Mouse (Mus musculus) monocyte, adult 2 months (primary cell): ENCODE data around the gene Arap1.
A peak's percentile ranks its signal among the peaks of the same experiment; 100 is the strongest.

Experiments
- DNase-seq, 2 experiments: peaks; one replicate each; pipeline ENCODE4 v3.0.0; 2022; ENCODE audit warnings: low spot score in 2 of 2, low read depth in 1 of 2

Gene Arap1

DNA sequence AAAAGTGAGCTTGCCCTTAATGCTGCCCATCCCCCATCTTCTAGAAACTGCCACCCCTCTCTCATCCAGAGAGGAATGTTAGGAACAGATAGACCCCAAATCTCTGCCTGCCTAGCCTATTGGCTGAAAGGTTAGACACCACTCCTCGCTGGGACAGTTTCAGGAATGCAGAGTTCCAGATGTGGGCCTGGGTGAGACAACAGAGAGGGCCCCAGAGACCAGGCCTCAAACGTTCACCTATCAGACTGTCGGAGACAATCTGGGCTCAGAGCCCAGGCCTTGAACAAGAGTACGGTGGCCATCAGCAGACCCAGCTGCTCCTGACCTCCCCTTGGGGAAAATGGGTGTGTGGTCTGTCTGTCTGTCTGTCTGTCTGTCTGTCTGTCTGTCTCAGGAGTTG is 45.1 kb downstream of the Arap1 start:
- DNase-seq, result no peak

GRCm38 (mm10) chr7:101393694-101394504 is 46.0 kb downstream of the Arap1 start:
- DNase-seq, result no peak

GRCm38 (mm10) chr7:101394569-101394968 is 46.7 kb downstream of the Arap1 start:
- DNase-seq, result no peak

GRCm38 (mm10) chr7:101395471-101395870 is 47.6 kb downstream of the Arap1 start:
- no peak for DNase-seq

- no peak for DNase-seq
Measured at GRCm38 (mm10) chr7:101397175-101397574, 49.3 kb downstream of the Arap1 start.

DNA sequence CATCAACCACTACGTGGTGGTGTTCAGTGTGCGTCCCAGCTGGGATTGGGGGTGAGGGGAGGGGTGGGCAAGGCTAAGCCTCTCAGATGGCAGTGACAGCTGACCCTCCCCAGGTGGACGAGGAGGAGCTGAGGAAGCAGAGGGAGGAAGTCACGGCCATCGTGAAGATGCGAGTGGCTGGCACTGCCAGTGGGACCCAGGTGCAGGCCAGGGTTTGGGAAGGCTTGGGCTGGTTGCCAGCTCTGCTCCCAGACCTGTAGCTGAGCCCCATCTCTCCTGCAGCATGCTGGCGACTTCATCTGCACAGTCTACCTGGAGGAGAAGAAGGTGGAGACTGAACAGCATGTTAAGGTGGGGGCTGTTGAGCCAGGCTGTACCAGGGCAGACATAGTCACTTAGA is 53.6 kb downstream of the Arap1 start:
- DNase-seq, result no peak

- no peak for DNase-seq
Measured at GRCm38 (mm10) chr7:101403831-101404230, 56.0 kb downstream of the Arap1 start.

DNA sequence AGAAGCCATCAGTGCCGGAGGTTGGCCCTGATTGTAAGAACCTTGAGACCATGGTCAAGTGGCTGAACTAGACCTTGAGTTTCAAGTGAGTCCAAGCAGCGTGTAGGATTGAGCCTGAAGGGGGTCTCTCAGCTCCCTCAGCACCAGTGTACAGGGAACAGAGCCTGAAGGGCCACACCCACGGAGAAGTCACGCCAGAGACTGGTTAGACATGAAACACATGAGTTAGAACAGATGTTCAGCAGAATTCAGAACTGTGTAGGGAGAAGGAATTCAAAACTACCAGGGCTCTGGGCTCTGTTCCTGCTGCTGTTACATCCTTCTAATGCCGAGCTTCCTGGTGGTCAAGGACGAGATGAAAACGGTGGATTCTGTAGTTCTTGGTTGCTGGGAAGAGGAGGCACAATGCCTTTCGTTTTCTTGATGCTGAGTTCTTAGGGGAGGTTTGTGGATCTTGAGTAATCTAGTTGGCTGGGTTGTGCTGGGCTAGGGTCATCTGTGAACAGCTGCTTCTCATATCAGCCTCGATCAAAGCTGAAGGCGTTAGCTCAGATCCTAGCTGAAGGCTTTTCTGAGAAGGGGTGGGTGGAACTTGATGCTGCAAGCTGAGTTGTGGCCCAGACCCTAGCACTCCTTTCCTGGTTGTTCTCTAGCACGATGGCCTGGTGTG is 62.5 kb downstream of the Arap1 start, which contains the start of gene Gm45837:
Gene Gm45837 (plus strand): TSS at position 620 of the 670 bp plus-strand sequence.
- no peak for DNase-seq

DNA sequence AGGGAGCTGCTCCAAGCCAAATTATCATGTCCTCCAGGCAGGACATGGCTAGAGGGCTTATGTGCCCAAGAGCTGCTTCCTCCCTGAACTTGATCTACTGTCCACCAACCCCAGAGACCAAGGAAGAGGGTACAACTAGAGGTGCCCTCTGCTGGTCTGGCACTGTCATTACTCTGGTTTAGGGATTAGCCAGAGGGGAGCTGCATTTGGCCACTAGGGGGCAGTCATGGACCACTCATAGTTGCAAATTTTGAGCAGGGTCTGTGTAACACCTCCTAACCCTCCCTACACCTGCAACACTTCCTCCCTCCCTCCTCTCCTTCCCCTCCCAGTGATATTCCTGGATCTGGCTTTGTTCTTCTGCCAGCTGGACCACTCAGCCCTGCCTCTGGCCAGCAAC is 64.9 kb downstream of the Arap1 start:
- DNase-seq, result peak; percentile 56 to 80

- no peak for DNase-seq
Measured at GRCm38 (mm10) chr7:101414209-101414608, 66.3 kb downstream of the Arap1 start.

DNA sequence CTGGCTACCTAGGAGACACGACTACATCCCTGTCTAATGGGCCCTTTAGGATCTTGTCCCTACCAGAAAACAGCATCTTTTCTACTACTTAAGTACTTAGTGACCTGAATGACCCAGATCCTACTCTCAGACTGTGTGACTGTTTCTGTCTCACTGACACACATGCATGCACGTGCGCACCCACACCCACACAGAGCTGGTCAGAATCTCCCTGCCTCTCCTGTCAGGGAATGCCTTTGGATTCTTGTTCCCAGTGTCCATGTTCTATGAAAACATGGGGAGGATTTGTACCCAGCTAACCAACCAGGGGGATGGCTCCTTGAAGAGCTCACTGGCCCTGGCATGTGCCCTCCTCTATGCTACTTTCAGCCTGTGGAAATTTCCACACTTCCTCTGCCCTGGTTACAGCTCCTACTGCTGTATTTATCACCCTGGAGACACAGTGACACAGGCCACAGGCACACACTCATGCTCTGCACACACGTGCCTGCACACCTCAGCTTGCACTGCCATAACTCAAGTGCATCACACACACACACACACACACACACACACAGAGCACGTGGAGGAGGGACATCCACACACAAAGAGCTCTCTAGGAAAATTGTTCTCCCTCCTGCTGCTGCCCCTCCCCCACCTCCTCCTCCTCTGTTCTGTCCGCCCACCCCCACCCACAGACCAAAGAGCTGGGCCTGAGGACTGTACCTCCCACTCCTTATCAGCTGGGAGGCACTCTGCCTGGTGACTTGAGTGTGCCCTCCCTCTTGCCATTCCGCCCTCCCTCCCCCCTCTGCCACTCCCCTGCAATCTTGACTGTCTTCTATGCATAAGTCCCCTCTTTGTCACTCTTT is 67.0 kb downstream of the Arap1 start:
- DNase-seq, result no peak

GRCm38 (mm10) chr7:101415512-101416100 is 67.7 kb downstream of the Arap1 start:
- DNase-seq, result no peak

DNA sequence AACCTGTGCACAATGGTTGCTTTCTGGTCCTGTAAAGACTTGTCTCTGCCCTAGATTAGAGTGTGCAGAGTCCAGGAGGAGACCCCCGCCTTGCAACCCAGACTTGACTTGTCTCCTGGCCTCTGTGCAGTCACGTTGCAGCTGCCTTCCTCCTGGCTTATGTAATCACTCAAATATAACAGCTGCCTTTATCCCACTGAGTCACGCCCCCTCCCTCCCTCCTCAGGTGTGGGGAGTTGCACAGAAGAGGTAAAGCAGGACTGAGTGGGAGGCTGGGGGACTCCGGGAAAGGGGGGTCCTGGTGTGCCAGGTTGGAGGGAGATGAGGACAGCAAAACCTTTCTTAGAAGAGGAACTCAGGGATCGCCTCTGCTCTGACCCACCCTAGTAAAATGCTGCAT is 68.5 kb downstream of the Arap1 start:
- no peak for DNase-seq

- DNase-seq, result no peak
Measured at GRCm38 (mm10) chr7:101419013-101419770, 71.3 kb downstream of the Arap1 start.

GRCm38 (mm10) chr7:101421529-101421928 is 73.7 kb downstream of the Arap1 start, which contains the start of gene Pde2a:
Gene Pde2a (plus strand): TSS chr7:101421691.
- DNase-seq, result no peak

GRCm38 (mm10) chr7:101422069-101422468 is 74.2 kb downstream of the Arap1 start:
- no peak for DNase-seq

GRCm38 (mm10) chr7:101422646-101423045 is 74.8 kb downstream of the Arap1 start:
- DNase-seq, result no peak

DNA sequence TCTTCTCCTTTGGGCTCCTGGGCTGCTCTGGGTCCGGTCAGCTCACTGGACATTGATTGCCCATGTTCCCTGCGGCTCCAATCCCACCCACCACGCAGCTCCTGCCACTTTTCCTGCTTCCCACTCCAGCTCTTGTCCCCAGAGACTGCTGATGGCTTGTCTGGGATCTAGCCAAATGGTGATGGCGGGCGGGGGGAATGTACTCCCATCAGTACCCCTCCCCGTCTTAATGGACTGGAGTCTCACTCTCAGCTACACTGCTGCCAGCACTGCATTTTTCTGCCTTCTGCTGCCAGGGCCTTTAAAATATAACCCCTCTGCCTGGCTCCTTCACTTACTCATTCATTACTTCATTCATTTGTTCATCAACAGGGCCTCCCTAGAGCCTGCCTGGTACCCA is 76.1 kb downstream of the Arap1 start:
- no peak for DNase-seq

DNA sequence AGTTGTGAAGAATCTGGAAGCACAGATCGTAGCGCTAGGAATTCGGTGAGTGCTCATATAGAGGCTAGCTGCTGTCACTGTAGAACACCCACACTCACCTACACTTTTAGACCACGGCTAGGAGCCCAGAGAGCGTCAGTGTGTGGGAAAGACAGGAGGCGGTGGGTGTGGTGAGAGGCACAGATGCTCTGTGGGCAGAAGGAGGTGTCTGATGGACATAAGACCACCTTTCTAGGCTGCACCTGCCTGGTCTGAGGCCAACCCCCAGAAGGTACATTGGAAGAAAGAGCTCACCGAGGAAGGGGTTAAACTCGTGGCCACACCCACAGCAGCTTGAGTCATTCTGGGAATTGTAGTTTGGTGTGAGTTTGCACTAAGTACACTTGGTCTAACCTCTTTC is 78.8 kb downstream of the Arap1 start:
- DNase-seq, result no peak

GRCm38 (mm10) chr7:101427736-101428135 is 79.9 kb downstream of the Arap1 start:
- DNase-seq, result peak in 1 of 2 experiments; percentile 33
